Mouse (Mus musculus): ENCODE measurements around the gene Adgrg6. TPM values are rescaled to one million over a fixed set of nuclear protein-coding genes. Genes with fewer than 3 reads are reported as not detected.
A peak's percentile ranks its signal among the peaks of the same experiment; 100 is the strongest.

Adgrg6 gene
- polyA plus RNA-seq, 1 experiment from 2014 or later, result 3.5 TPM

GRCm38 (mm10) chr10:14482483-14482882, 63.0 kb downstream of the Adgrg6 start:
- H3K9ac ChIP-seq (replicated peaks; ENCODE audit: low read length), result no peak overlapping the region
- no peak for ATAC-seq (replicated peaks; ENCODE audit: insufficient number of reproducible peaks, low FRiP score, low TSS enrichment, low read depth)

GRCm38 (mm10) chr10:14480928-14481327, 64.5 kb downstream of the Adgrg6 start:
- Histone ChIP-seq H3K9ac (replicated peaks; ENCODE audit: low read length) (no peak overlapping the region), H3K27me3 (ENCODE audit: control insufficient read depth, insufficient read depth, low read length) (no peaks in the 10 kb centered on the region), H3K36me3 (replicated peaks; ENCODE audit: control insufficient read depth, insufficient read depth, low read depth, low read length) (no peaks in the 10 kb centered on the region), H3K4me3 (ENCODE audit: low read depth, low read length) (no peak overlapping the region), H3K4me2 (ENCODE audit: low read depth, low read length) (no peak overlapping the region), H3K27ac (replicated peaks; ENCODE audit: low read depth, low read length) (no peak overlapping the region), H3K4me1 (ENCODE audit: control insufficient read depth, insufficient read depth, low read length) (no peaks in the 10 kb centered on the region), H3K9me3 (replicated peaks; ENCODE audit: control insufficient read depth, low read length) (no peaks in the 10 kb centered on the region)
- 64% methylated on average over 5 of the region's 5 CpGs for WGBS
- DNase-seq (ENCODE audit: low spot score) (no peak), ATAC-seq (replicated peaks; ENCODE audit: insufficient number of reproducible peaks, low FRiP score, low TSS enrichment, low read depth) (no peak)

More at GRCm38 (mm10) chr10:14482483-14482882, 63.0 kb downstream of the Adgrg6 start:
- Histone ChIP-seq H3K4me3 (ENCODE audit: low read depth, low read length) (no peak overlapping the region), H3K4me1 (ENCODE audit: control insufficient read depth, insufficient read depth, low read length) (no peaks in the 10 kb centered on the region), H3K27me3 (ENCODE audit: control insufficient read depth, insufficient read depth, low read length) (no peaks in the 10 kb centered on the region), H3K36me3 (replicated peaks; ENCODE audit: control insufficient read depth, insufficient read depth, low read depth, low read length) (no peaks in the 10 kb centered on the region), H3K9me3 (replicated peaks; ENCODE audit: control insufficient read depth, low read length) (no peaks in the 10 kb centered on the region), H3K4me2 (ENCODE audit: low read depth, low read length) (no peak overlapping the region), H3K27ac (replicated peaks; ENCODE audit: low read depth, low read length) (no peak overlapping the region)
- WGBS, result 23% methylated on average over 5 of the region's 5 CpGs
- DNase-seq (ENCODE audit: low spot score), result no peak

- ATAC-seq (replicated peaks; ENCODE audit: insufficient number of reproducible peaks, low FRiP score, low TSS enrichment, low read depth) (no peak), DNase-seq (ENCODE audit: low spot score) (no peak)
- H3K36me3 ChIP-seq (replicated peaks; ENCODE audit: control insufficient read depth, insufficient read depth, low read depth, low read length), result no peaks in the 10 kb centered on the region
- no peak overlapping the region for H3K27ac ChIP-seq (replicated peaks; ENCODE audit: low read depth, low read length)
- no peak overlapping the region for H3K9ac ChIP-seq (replicated peaks; ENCODE audit: low read length)
- no peaks in the 10 kb centered on the region for H3K27me3 ChIP-seq (ENCODE audit: control insufficient read depth, insufficient read depth, low read length)
- H3K4me1 ChIP-seq (ENCODE audit: control insufficient read depth, insufficient read depth, low read length), result no peaks in the 10 kb centered on the region
- no peak overlapping the region for H3K4me3 ChIP-seq (ENCODE audit: low read depth, low read length)
- no peaks in the 10 kb centered on the region for H3K9me3 ChIP-seq (replicated peaks; ENCODE audit: control insufficient read depth, low read length)
- 68% methylated on average over 1 of the region's 1 CpGs for WGBS
- no peak overlapping the region for H3K4me2 ChIP-seq (ENCODE audit: low read depth, low read length)
These were observed 69.1 kb downstream of the Adgrg6 start for GRCm38 (mm10) chr10:14476393-14476792.

DNA sequence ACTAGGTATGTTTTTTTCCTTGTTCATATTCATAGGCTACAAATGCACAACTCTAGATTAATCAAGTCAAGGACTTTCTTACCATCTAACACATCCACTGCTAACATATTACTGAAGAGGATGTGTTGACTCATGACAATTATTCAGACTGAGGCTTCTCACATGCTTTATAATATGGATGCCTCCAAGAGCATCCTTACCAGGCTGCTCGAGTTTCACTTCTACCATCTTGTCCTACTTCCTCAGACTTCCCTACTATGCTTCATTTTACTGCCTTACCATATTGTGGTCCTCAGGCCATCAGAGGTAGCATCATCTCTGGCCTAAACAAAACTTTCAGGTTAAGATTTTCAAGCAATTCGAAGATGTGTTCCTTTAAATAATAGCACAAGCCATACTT, 69.8 kb downstream of the Adgrg6 start:
- no peak overlapping the region for H3K27ac ChIP-seq (replicated peaks; ENCODE audit: low read depth, low read length)
- H3K27me3 ChIP-seq (ENCODE audit: control insufficient read depth, insufficient read depth, low read length), result no peaks in the 10 kb centered on the region
- no peaks in the 10 kb centered on the region for H3K4me1 ChIP-seq (ENCODE audit: control insufficient read depth, insufficient read depth, low read length)
- 85% methylated on average over 2 of the region's 2 CpGs for WGBS
- H3K9me3 ChIP-seq (replicated peaks; ENCODE audit: control insufficient read depth, low read length), result no peaks in the 10 kb centered on the region
- no peak overlapping the region for H3K9ac ChIP-seq (replicated peaks; ENCODE audit: low read length)
- no peak overlapping the region for H3K4me2 ChIP-seq (ENCODE audit: low read depth, low read length)
- H3K4me3 ChIP-seq (ENCODE audit: low read depth, low read length), result no peak overlapping the region
- DNase-seq (ENCODE audit: low spot score), result no peak
- ATAC-seq (replicated peaks; ENCODE audit: insufficient number of reproducible peaks, low FRiP score, low TSS enrichment, low read depth), result no peak
- no peaks in the 10 kb centered on the region for H3K36me3 ChIP-seq (replicated peaks; ENCODE audit: control insufficient read depth, insufficient read depth, low read depth, low read length)

DNA sequence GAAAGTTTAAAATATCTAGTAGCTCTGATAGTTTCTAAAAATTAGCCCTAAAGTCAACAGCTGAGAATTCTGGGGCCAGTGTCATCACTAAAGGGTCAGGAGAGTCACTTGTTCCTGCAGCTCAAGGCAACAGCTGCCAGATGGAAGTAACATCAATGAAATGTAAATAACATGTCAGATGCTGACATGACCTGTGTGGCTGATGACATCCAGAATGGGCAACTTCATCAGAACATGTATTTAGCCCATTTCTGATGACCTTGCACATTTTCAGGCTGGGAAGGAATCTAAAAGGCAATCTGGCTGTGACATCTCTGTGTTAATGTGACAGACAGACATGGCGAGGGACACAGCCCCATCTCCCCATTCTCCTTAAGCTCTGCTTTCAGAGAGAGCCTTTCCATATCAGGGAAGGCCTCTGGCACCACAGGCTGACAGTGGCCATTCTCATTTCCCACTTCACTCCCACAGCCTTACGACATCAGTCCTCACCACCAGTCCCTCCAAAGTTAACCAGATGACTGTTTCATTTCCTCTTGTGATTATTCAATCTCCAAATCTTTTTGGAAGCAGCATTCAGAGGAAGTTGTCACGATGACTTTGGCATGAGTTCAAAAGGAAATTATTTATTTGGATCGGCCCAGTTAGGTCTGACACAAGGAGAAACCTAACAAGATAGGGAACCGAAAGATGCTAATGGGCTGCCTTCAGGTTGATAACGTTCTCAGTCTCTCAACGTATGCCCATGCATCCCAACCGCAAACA, 70.7 kb downstream of the Adgrg6 start:
- DNase-seq (ENCODE audit: low spot score) (no peak), ATAC-seq (replicated peaks; ENCODE audit: insufficient number of reproducible peaks, low FRiP score, low TSS enrichment, low read depth) (no peak)
- H3K4me3 ChIP-seq (ENCODE audit: low read depth, low read length), result no peak overlapping the region
- H3K9me3 ChIP-seq (replicated peaks; ENCODE audit: control insufficient read depth, low read length), result no peaks in the 10 kb centered on the region
- H3K27me3 ChIP-seq (ENCODE audit: control insufficient read depth, insufficient read depth, low read length), result no peaks in the 10 kb centered on the region
- H3K36me3 ChIP-seq (replicated peaks; ENCODE audit: control insufficient read depth, insufficient read depth, low read depth, low read length), result no peaks in the 10 kb centered on the region
- WGBS, result 78% methylated on average over 8 of the region's 8 CpGs
- H3K4me2 ChIP-seq (ENCODE audit: low read depth, low read length), result no peak overlapping the region
- H3K4me1 ChIP-seq (ENCODE audit: control insufficient read depth, insufficient read depth, low read length), result no peaks in the 10 kb centered on the region
- no peak overlapping the region for H3K27ac ChIP-seq (replicated peaks; ENCODE audit: low read depth, low read length)
- no peak overlapping the region for H3K9ac ChIP-seq (replicated peaks; ENCODE audit: low read length)

- no peak for ATAC-seq (replicated peaks; ENCODE audit: insufficient number of reproducible peaks, low FRiP score, low TSS enrichment, low read depth)
- Histone ChIP-seq H3K4me2 (ENCODE audit: low read depth, low read length) (no peak overlapping the region), H3K36me3 (replicated peaks; ENCODE audit: control insufficient read depth, insufficient read depth, low read depth, low read length) (no peaks in the 10 kb centered on the region), H3K4me1 (ENCODE audit: control insufficient read depth, insufficient read depth, low read length) (no peaks in the 10 kb centered on the region), H3K27ac (replicated peaks; ENCODE audit: low read depth, low read length) (no peak overlapping the region), H3K9me3 (replicated peaks; ENCODE audit: control insufficient read depth, low read length) (no peaks in the 10 kb centered on the region), H3K27me3 (ENCODE audit: control insufficient read depth, insufficient read depth, low read length) (no peaks in the 10 kb centered on the region), H3K4me3 (ENCODE audit: low read depth, low read length) (no peak overlapping the region), H3K9ac (replicated peaks; ENCODE audit: low read length) (no peak overlapping the region)
- 72% methylated on average over 5 of the region's 5 CpGs for WGBS
- DNase-seq (ENCODE audit: low spot score), result no peak
These were observed 74.4 kb downstream of the Adgrg6 start for GRCm38 (mm10) chr10:14471039-14471550.

DNA sequence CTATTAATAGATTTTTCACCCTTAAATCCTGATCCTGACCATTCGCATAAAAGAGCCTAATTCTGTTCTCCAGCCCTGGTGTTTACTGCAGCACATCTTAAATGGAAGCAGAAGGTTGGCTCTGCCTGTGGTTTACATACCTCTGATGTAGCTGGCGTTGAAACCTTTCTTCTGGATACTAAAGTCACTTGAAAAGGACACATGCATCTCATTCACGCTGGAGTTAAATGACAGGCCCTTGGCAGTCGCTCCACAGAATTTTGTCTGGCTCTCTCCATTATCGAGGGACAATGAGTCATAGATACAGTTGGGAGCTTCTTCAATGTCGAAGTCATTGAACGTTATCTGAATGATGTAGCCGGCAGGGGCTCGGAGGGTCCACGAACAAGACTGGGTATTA, 76.8 kb downstream of the Adgrg6 start:
- no peaks in the 10 kb centered on the region for H3K36me3 ChIP-seq (replicated peaks; ENCODE audit: control insufficient read depth, insufficient read depth, low read depth, low read length)
- no peak overlapping the region for H3K27ac ChIP-seq (replicated peaks; ENCODE audit: low read depth, low read length)
- no peaks in the 10 kb centered on the region for H3K9me3 ChIP-seq (replicated peaks; ENCODE audit: control insufficient read depth, low read length)
- no peaks in the 10 kb centered on the region for H3K4me1 ChIP-seq (ENCODE audit: control insufficient read depth, insufficient read depth, low read length)
- H3K4me3 ChIP-seq (ENCODE audit: low read depth, low read length), result no peak overlapping the region
- ATAC-seq (replicated peaks; ENCODE audit: insufficient number of reproducible peaks, low FRiP score, low TSS enrichment, low read depth) (no peak), DNase-seq (ENCODE audit: low spot score) (no peak)
- 88% methylated on average over 10 of the region's 10 CpGs for WGBS
- H3K4me2 ChIP-seq (ENCODE audit: low read depth, low read length), result no peak overlapping the region
- no peaks in the 10 kb centered on the region for H3K27me3 ChIP-seq (ENCODE audit: control insufficient read depth, insufficient read depth, low read length)
- no peak overlapping the region for H3K9ac ChIP-seq (replicated peaks; ENCODE audit: low read length)

DNA sequence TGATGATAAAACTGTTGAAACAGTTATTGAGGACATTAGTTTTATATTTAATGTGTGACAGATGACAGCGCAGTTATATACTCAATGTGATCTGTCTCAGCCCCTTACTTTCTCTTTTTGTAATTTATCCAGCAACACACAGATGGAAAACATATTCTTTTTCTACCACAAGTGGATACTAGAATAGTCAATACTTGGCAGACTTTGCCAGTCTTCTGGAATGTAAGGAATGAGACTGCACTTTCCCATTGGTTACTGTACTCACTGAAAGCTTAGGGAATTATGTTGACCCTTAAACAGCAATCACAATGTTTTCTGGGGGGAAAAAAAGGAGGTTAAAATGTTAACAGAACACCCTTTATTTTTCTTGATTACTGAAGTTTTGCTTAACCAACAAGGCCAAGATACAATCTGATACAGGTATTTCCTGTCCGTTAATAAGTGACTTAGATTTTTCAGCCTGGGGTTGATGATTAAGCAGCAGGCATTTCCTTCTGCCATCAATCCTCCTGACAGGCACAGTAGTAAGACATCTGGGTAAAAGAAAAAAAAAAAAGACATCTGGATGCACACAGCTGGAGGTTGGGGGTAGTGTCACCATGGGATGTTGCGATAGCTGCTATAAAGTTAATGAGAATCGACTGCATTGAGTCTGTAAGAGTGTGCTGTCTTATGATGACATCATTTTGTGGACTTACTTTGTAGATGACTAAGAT, 81.5 kb downstream of the Adgrg6 start:
- H3K9ac ChIP-seq (replicated peaks; ENCODE audit: low read length), result no peak overlapping the region
- peak; percentile 7 for DNase-seq (ENCODE audit: low spot score)
- H3K36me3 ChIP-seq (replicated peaks; ENCODE audit: control insufficient read depth, insufficient read depth, low read depth, low read length), result no peaks in the 10 kb centered on the region
- WGBS, result 69% methylated on average over 4 of the region's 4 CpGs
- H3K4me2 ChIP-seq (ENCODE audit: low read depth, low read length), result no peak overlapping the region
- no peak overlapping the region for H3K4me3 ChIP-seq (ENCODE audit: low read depth, low read length)
- ATAC-seq (replicated peaks; ENCODE audit: insufficient number of reproducible peaks, low FRiP score, low TSS enrichment, low read depth), result no peak
- no peaks in the 10 kb centered on the region for H3K27me3 ChIP-seq (ENCODE audit: control insufficient read depth, insufficient read depth, low read length)
- no peaks in the 10 kb centered on the region for H3K4me1 ChIP-seq (ENCODE audit: control insufficient read depth, insufficient read depth, low read length)
- H3K9me3 ChIP-seq (replicated peaks; ENCODE audit: control insufficient read depth, low read length), result no peaks in the 10 kb centered on the region
- H3K27ac ChIP-seq (replicated peaks; ENCODE audit: low read depth, low read length), result no peak overlapping the region
